Mouse (Mus musculus) forebrain, embryonic 10.5 days (tissue): ENCODE measurements around the gene Vmn2r43. TPM values are rescaled to one million over a fixed set of nuclear protein-coding genes. Genes with fewer than 3 reads are reported as not detected.
"Not testable (repeated sequence)": the region's sequence is repeated elsewhere in the genome, so short reads cannot be mapped to it uniquely, and the experiment has no call there.

Experiments used
- DNase-seq: peaks from one replicate; pipeline ENCODE4 v3.0.0-alpha.2; 2017; ENCODE audit warnings: low spot score; ENCODE audit errors: extremely low spot score
- H3K27ac ChIP-seq: fragments of 300-500 bp; sonication (generic); 2 replicates; pipeline ENCODE4 v1.5.1; 2016; ENCODE audit warnings: mild to moderate bottlenecking
- H3K27me3 ChIP-seq: fragments of 300-500 bp; sonication (generic); 2 replicates; pipeline ENCODE4 v1.6.1; 2016; ENCODE audit warnings: mild to moderate bottlenecking; ENCODE audit not compliant: poor library complexity, severe bottlenecking
- H3K36me3 ChIP-seq: fragments of 300-500 bp; sonication (generic); replicated peaks from 2 replicates; pipeline ENCODE4 v1.6.1; 2016; ENCODE audit warnings: mild to moderate bottlenecking, moderate library complexity
- H3K4me1 ChIP-seq: fragments of 300-500 bp; sonication (generic); 2 replicates; pipeline ENCODE4 v1.6.1; 2016
- H3K4me3 ChIP-seq: fragments of 300-500 bp; sonication (generic); 2 replicates; pipeline ENCODE4 v1.5.1; 2016; ENCODE audit warnings: mild to moderate bottlenecking, moderate library complexity
- H3K9me3 ChIP-seq: fragments of 300-500 bp; sonication (generic); 2 replicates; pipeline ENCODE4 v1.6.1; 2016; ENCODE audit warnings: mild to moderate bottlenecking, moderate library complexity
- WGBS: fragments of 180-500 bp; shearing (Covaris S2); methylation state at CpG from one replicate; pipeline ENCODE4 v1.1.7; 2016; 5-methylcytosine and 5-hydroxymethylcytosine counted together
- polyA plus RNA-seq: library from polyadenylated mRNA; unstranded; fragments of >200 nt; fragmentation: Nextera tagmentation; extraction: Ambion mirVana; gene quantifications from 2 replicates; pipeline ENCODE4 v1.2.1, GENCODE M21; 2016

Gene Vmn2r43
- not detected in 2 replicates for polyA plus RNA-seq

GRCm38 (mm10) chr7:8260499-8260898 is at the start of gene Vmn2r43:
Gene Vmn2r43 (minus strand): TSS chr7:8260599.
- not testable (repeated sequence) for H3K9me3 ChIP-seq, H3K4me3 ChIP-seq, H3K27ac ChIP-seq, H3K36me3 ChIP-seq, H3K4me1 ChIP-seq, H3K27me3 ChIP-seq, DNase-seq
- no CpG with 5 or more reads among the region's 1 CpGs for WGBS

GRCm38 (mm10) chr7:8200220-8200619 is 60.2 kb downstream of the Vmn2r43 start, which contains the start of gene Vmn2r42:
Gene Vmn2r42 (minus strand): TSS chr7:8200320.
- DNase-seq, H3K4me1 ChIP-seq, H3K4me3 ChIP-seq, H3K27ac ChIP-seq, H3K36me3 ChIP-seq, H3K9me3 ChIP-seq, H3K27me3 ChIP-seq: not testable (repeated sequence)
- whole genome bisulfite sequencing: no CpG with 5 or more reads among the region's 2 CpGs

Other genes with a start within 250 kb of the Vmn2r43 start
- gene Vmn2r41, start 98.9 kb downstream of the Vmn2r43 start, polyA plus RNA-seq: not detected in 2 replicates
- not detected in 2 replicates for gene Vmn2r42, start 60.3 kb downstream of the Vmn2r43 start, polyA plus RNA-seq
- not detected in 2 replicates for gene Vmn2r44, start 122.7 kb upstream of the Vmn2r43 start, polyA plus RNA-seq
- not detected in 2 replicates for gene Vmn2r45, start 228.5 kb upstream of the Vmn2r43 start, polyA plus RNA-seq